Mouse (Mus musculus) CH12.LX (cell line): ENCODE data around the gene Zfp317. TPM values are rescaled to one million over a fixed set of nuclear protein-coding genes. Genes with fewer than 3 reads are reported as not detected.

Source experiments
- DNase-seq: peaks from one replicate; pipeline ENCODE4 v3.0.0-alpha.2; 2013; ENCODE audit errors: extremely low read depth
- H3K27ac ChIP-seq: 2 replicates; pipeline ENCODE4 v1.5.1; 2012; ENCODE audit warnings: low read depth, mild to moderate bottlenecking, control low read depth, moderate library complexity; ENCODE audit not compliant: insufficient read depth
- H3K27me3 ChIP-seq: replicated peaks from 2 replicates; pipeline ENCODE3; 2012; ENCODE audit warnings: inconsistent platforms
- H3K36me3 ChIP-seq, 2 experiments: replicated peaks in 1 of 2; 2 replicates each; pipeline versions ENCODE3 to v1.6.1; 2012; ENCODE audit warnings: inconsistent platforms in 1 of 2, low read length in 1 of 2, mild to moderate bottlenecking in 1 of 2, mixed read lengths in 1 of 2, moderate library complexity in 1 of 2; ENCODE audit not compliant: control insufficient read depth in 1 of 2, insufficient read depth in 1 of 2
- H3K4me1 ChIP-seq, 2 experiments: 2 replicates each; pipeline ENCODE4 v1.6.1; 2012; ENCODE audit warnings: inconsistent platforms in 1 of 2, moderate library complexity in 1 of 2; ENCODE audit not compliant: insufficient read depth in 2 of 2, control insufficient read depth in 1 of 2
- H3K4me2 ChIP-seq: 2 replicates; pipeline ENCODE4 v1.6.1; 2012; ENCODE audit warnings: low read depth, mild to moderate bottlenecking, control low read depth; ENCODE audit not compliant: poor library complexity, insufficient read depth, severe bottlenecking
- H3K4me3 ChIP-seq, 3 experiments: fragments of 150-350 bp in 1 of 3; sonication (generic) in 1 of 3; replicated peaks in 1 of 3; 2 replicates each; pipeline versions ENCODE3 to v1.5.1; 2011 to 2012; ENCODE audit warnings: low read depth in 2 of 3, low read length in 2 of 3, mild to moderate bottlenecking in 2 of 3, moderate library complexity in 2 of 3, control low read depth in 1 of 3, improper control_type of control experiment in 1 of 3, inconsistent platforms in 1 of 3, mixed read lengths in 1 of 3; ENCODE audit not compliant: poor library complexity in 1 of 3
- H3K79me2 ChIP-seq: replicated peaks from 2 replicates; pipeline ENCODE4 v1.6.1; 2012; ENCODE audit warnings: mild to moderate bottlenecking, moderate library complexity; ENCODE audit not compliant: control insufficient read depth, poor library complexity, insufficient read depth, severe bottlenecking; ENCODE audit errors: extremely low read depth
- H3K9ac ChIP-seq: 2 replicates; pipeline ENCODE4 v1.6.1; 2012; ENCODE audit warnings: low read depth, mild to moderate bottlenecking, control low read depth, moderate library complexity; ENCODE audit not compliant: insufficient read depth
- H3K9me3 ChIP-seq: replicated peaks from 2 replicates; pipeline ENCODE3; 2012; ENCODE audit warnings: low read length, inconsistent platforms, mixed read lengths
- BHLHE40 ChIP-seq: IDR thresholded peaks from 2 replicates; pipeline ENCODE4 v1.6.1; 2011; ENCODE audit warnings: mild to moderate bottlenecking, low read depth, low read length, improper control_type of control experiment
- E2F4 ChIP-seq: IDR thresholded peaks from 2 replicates; pipeline ENCODE4 v1.6.1; 2011; ENCODE audit warnings: low read depth, low read length, improper control_type of control experiment; ENCODE audit not compliant: insufficient replicate concordance
- ELF1 ChIP-seq: IDR thresholded peaks from 2 replicates; pipeline ENCODE4 v1.6.1; 2014; ENCODE audit warnings: low read depth, mild to moderate bottlenecking, inconsistent platforms, low read length, improper control_type of control experiment
- HCFC1 ChIP-seq: IDR thresholded peaks from 2 replicates; pipeline ENCODE4 v1.6.1; 2012; ENCODE audit warnings: low read depth, mild to moderate bottlenecking, inconsistent platforms, low read length, improper control_type of control experiment
- IRF4 ChIP-seq: IDR thresholded peaks from 2 replicates; pipeline ENCODE4 v1.6.1; 2014; ENCODE audit warnings: low read depth, mild to moderate bottlenecking, inconsistent platforms, low read length, improper control_type of control experiment
- MAFK ChIP-seq: IDR thresholded peaks from 2 replicates; pipeline ENCODE4 v1.6.1; 2011; ENCODE audit warnings: low read length, improper control_type of control experiment; ENCODE audit not compliant: insufficient replicate concordance
- MAX ChIP-seq: IDR thresholded peaks from 2 replicates; pipeline ENCODE4 v1.6.1; 2011; ENCODE audit warnings: low read length, improper control_type of control experiment
- PAX5 ChIP-seq: IDR thresholded peaks from 2 replicates; pipeline ENCODE4 v1.6.1; 2012; ENCODE audit warnings: low read length, inconsistent platforms, mixed read lengths
- TBP ChIP-seq: conservative IDR thresholded peaks from 2 replicates; pipeline ENCODE4 v1.6.1; 2011; ENCODE audit warnings: low read depth, low read length, improper control_type of control experiment
- ZMIZ1 ChIP-seq: IDR thresholded peaks from 2 replicates; pipeline ENCODE4 v1.6.1; 2012; ENCODE audit warnings: low read depth, mild to moderate bottlenecking, inconsistent platforms, low read length, improper control_type of control experiment
- ZNF384 ChIP-seq: IDR thresholded peaks from 2 replicates; pipeline ENCODE4 v1.6.1; 2012; ENCODE audit warnings: low read depth, low read length, improper control_type of control experiment, inconsistent platforms
- dilution Hi-C: fragments of 300-500 bp; cut with MboI; formaldehyde crosslinking; loops from 2 replicates; pipeline ENCODE4 v1.14.3; 2020; ENCODE audit warnings: low sequenced_read_pairs; ENCODE audit not compliant: extremely low pct_unique_long_range_greater_than_20kb, extremely low pct_ligation_motif_present
- in situ Hi-C: fragments of 300-500 bp; cut with MboI; formaldehyde crosslinking; loops from 3 replicates; pipeline ENCODE4 v1.14.3; 2019; ENCODE audit warnings: low sequenced_read_pairs, low pct_ligation_motif_present, low pct_unique_long_range_greater_than_20kb, mixed read lengths
- polyA plus RNA-seq: library from polyadenylated mRNA; unstranded; fragments of >175 nt; gene quantifications from 2 replicates; pipeline ENCODE4 v1.2.1, GENCODE M21; 2012; ENCODE audit warnings: low read depth; ENCODE audit not compliant: insufficient read length
- total RNA-seq, 2 experiments: library from RNA; depleted of rRNA; stranded (reverse); fragments of 300-350 nt in 1 of 2; fragments of >200 nt in 1 of 2; gene quantifications; 2 replicates each; pipeline ENCODE4 v1.2.3; 2012 to 2014

The Zfp317 gene
- total and polyA plus RNA-seq, 3 experiments, result 10.7 to 25.9 (median 15.6) TPM

GRCm38 (mm10) chr9:19621843-19622822 lies at the start of gene Zfp317 (continued):
- TF ChIP-seq ZNF384, result no peak
- TF ChIP-seq, all 38 proteins: peak for 25

- Histone ChIP-seq H3K79me2 (no peaks in the 10 kb centered on the region), H3K27me3 (no peaks in the 10 kb centered on the region), H3K36me3 (no peaks in the 10 kb centered on the region), H3K4me2 (no peak within 1 kb of the TSS), H3K4me3 (no peak within 1 kb of the TSS), H3K9me3 (no peaks in the 10 kb centered on the region), H3K9ac (no peak within 1 kb of the TSS), H3K4me1 (no peaks in the 10 kb centered on the region), H3K27ac (no peak within 1 kb of the TSS)
- no peak for DNase-seq
- dilution Hi-C loops, result no loop called here
- in situ Hi-C loops, result no loop called here
- TF ChIP-seq TBP, result no peak
- TF ChIP-seq ELF1, result no peak
- no peak for TF ChIP-seq BHLHE40
- no peak for TF ChIP-seq MAX
- no peak for TF ChIP-seq MAFK
- no peak for TF ChIP-seq IRF4
- no peak for TF ChIP-seq HCFC1
- TF ChIP-seq E2F4, result no peak
Measured at GRCm38 (mm10) chr9:19582317-19582716, 39.6 kb upstream of the Zfp317 start, which contains the start of gene Olfr855. TSS of gene Olfr855 (plus strand) at chr9:19582617.

- dilution Hi-C loops, result no loop called here
- no peak overlapping the region for H3K4me2 ChIP-seq
Measured at GRCm38 (mm10) chr9:19621297-19621696, 605 bp upstream of the Zfp317 start.

More at GRCm38 (mm10) chr9:19621297-19621696, 605 bp upstream of the Zfp317 start:
- TF ChIP-seq MAFK, result no peak
- no peak for TF ChIP-seq PAX5
- no peak for TF ChIP-seq ZMIZ1
- no peak overlapping the region for H3K9ac ChIP-seq
- H3K27ac ChIP-seq, result no peak overlapping the region
- peaks cover 4 to 16% of the 10 kb centered on the region in 2 experiments; a peak in 2 of 4 replicates for H3K4me1 ChIP-seq
- no peaks in the 10 kb centered on the region for H3K27me3 ChIP-seq
- in situ Hi-C loops, result no loop called here
- H3K36me3 ChIP-seq, result peaks cover 7 to 20% of the 10 kb centered on the region in 2 experiments
- DNase-seq, result no peak
- no peak overlapping the region for H3K4me3 ChIP-seq
- H3K79me2 ChIP-seq, result no peaks in the 10 kb centered on the region
- H3K9me3 ChIP-seq, result no peaks in the 10 kb centered on the region
